Mouse (Mus musculus) forebrain, postnatal 0 days (tissue): Measurements from ENCODE around the gene Arg2. TPM values are rescaled to one million over a fixed set of nuclear protein-coding genes. Genes with fewer than 3 reads are reported as not detected.

Experiments
- ATAC-seq: fragments of 200-750 bp; cut with Nextera tagmentation; 2 replicates; pipeline ENCODE4 v1.8.0; 2017; ENCODE audit warnings: mild to moderate bottlenecking, moderate library complexity
- DNase-seq: peaks from one replicate; pipeline ENCODE4 v3.0.0-alpha.2; 2015
- H3K27ac ChIP-seq: fragments of 300-500 bp; sonication (generic); 2 replicates; pipeline ENCODE4 v1.5.1; 2014; ENCODE audit warnings: low read depth, mild to moderate bottlenecking, antibody characterized with exemption, low read length, moderate library complexity, mixed read lengths
- H3K27me3 ChIP-seq: fragments of 300-500 bp; sonication (generic); 2 replicates; pipeline ENCODE4 v1.6.1; 2014; ENCODE audit warnings: mild to moderate bottlenecking, low read length, mixed read lengths; ENCODE audit not compliant: insufficient read depth
- H3K36me3 ChIP-seq: fragments of 300-500 bp; sonication (generic); 2 replicates; pipeline ENCODE4 v1.6.1; 2014; ENCODE audit warnings: mild to moderate bottlenecking, moderate library complexity; ENCODE audit not compliant: insufficient read depth
- H3K4me1 ChIP-seq: fragments of 300-500 bp; sonication (generic); 2 replicates; pipeline ENCODE4 v1.6.1; 2014; ENCODE audit warnings: antibody characterized with exemption; ENCODE audit not compliant: insufficient read depth
- H3K4me2 ChIP-seq: fragments of 300-500 bp; sonication (generic); 2 replicates; pipeline ENCODE4 v1.6.1; 2014; ENCODE audit warnings: low read depth, mild to moderate bottlenecking, moderate library complexity
- H3K4me3 ChIP-seq: fragments of 300-500 bp; sonication (generic); 2 replicates; pipeline ENCODE4 v1.5.1; 2014; ENCODE audit warnings: low read depth, low read length, mixed read lengths
- H3K9ac ChIP-seq: fragments of 300-500 bp; sonication (generic); 2 replicates; pipeline ENCODE4 v1.6.1; 2014; ENCODE audit warnings: mild to moderate bottlenecking
- H3K9me3 ChIP-seq: fragments of 300-500 bp; sonication (generic); 2 replicates; pipeline ENCODE4 v1.6.1; 2016; ENCODE audit warnings: low read length
- CTCF ChIP-seq: sonication (generic); IDR thresholded peaks from 2 replicates; pipeline ENCODE4 v1.5.1; 2016; ENCODE audit warnings: antibody characterized with exemption, control low read depth, low read depth
- WGBS: fragments of 180-500 bp; shearing (Covaris S2); extraction: QIAGEN DNeasy Blood & Tissue Kit; methylation state at CpG from one replicate; pipeline ENCODE4 v1.1.7; 2014; 5-methylcytosine and 5-hydroxymethylcytosine counted together
- polyA plus RNA-seq: library from polyadenylated mRNA; unstranded; fragments of >200 nt; fragmentation: Nextera tagmentation; extraction: Ambion mirVana; gene quantifications from 2 replicates; pipeline ENCODE4 v1.2.1, GENCODE M21; 2015
- total RNA-seq: library from RNA; depleted of rRNA; stranded (reverse); fragments of >200 nt; gene quantifications from 2 replicates; pipeline ENCODE4 v1.2.3, GENCODE M21; 2014; rRNA removed

The Arg2 gene
- total RNA-seq = 15.9 and 16.1 TPM in 2 replicates
- 19.6 and 22.7 TPM in 2 replicates for polyA plus RNA-seq

- DNase-seq = peak; percentile 80
- H3K9ac ChIP-seq = peak within 1 kb of the TSS; percentile 62
- peak; percentile 96 for ATAC-seq
- H3K36me3 ChIP-seq = no peaks in the 10 kb centered on the region
- no peaks in the 10 kb centered on the region; the same call in 1 of the 2 replicates for H3K4me1 ChIP-seq
- peak within 1 kb of the TSS; percentile 95 for H3K4me2 ChIP-seq
- H3K27ac ChIP-seq = peak within 1 kb of the TSS; percentile 40; the same call in 1 of the 2 replicates
- TF ChIP-seq CTCF = 0 out of 2 replicates have a peak, but pooled peaks have one; percentile 6
- peaks cover 14% of the 10 kb centered on the region for H3K27me3 ChIP-seq
- H3K9me3 ChIP-seq = no peaks in the 10 kb centered on the region
- 2% methylated on average over 47 of the region's 47 CpGs for WGBS
- peak within 1 kb of the TSS; percentile 58 for H3K4me3 ChIP-seq
Measured at GRCm38 (mm10) chr12:79130299-79131177, at the start of gene Arg2. Arg2 (plus strand) TSS chr12:79130777.

GRCm38 (mm10) chr12:79089182-79089812 lies 41.3 kb upstream of the Arg2 start, which contains the start of gene Pigh:
Pigh (minus strand) TSS chr12:79089651.
- peak within 1 kb of the TSS; percentile 82 for H3K4me3 ChIP-seq
- H3K27me3 ChIP-seq = no peaks in the 10 kb centered on the region
- H3K4me1 ChIP-seq = peaks cover 2% of the 10 kb centered on the region; the same call in 1 of the 2 replicates
- peak within 1 kb of the TSS; percentile 60 for H3K4me2 ChIP-seq
- no peaks in the 10 kb centered on the region; the same call in 1 of the 2 replicates for H3K36me3 ChIP-seq
- ATAC-seq = peak; percentile 100
- WGBS = under 1% methylated on average over 53 of the region's 53 CpGs
- H3K27ac ChIP-seq = peak within 1 kb of the TSS; percentile 65
- peak; percentile 95 for DNase-seq
- H3K9ac ChIP-seq = peak within 1 kb of the TSS; percentile 81
- no peaks in the 10 kb centered on the region for H3K9me3 ChIP-seq
- TF ChIP-seq CTCF = no peak

GRCm38 (mm10) chr12:79092569-79092968 lies 38.0 kb upstream of the Arg2 start:
- TF ChIP-seq CTCF = peak; percentile 38; the same call in 1 of the 2 replicates
- Histone ChIP-seq H3K27me3 (no peaks in the 10 kb centered on the region), H3K4me3 (no peak overlapping the region), H3K9me3 (no peaks in the 10 kb centered on the region), H3K9ac (no peak overlapping the region), H3K27ac (no peak overlapping the region), H3K4me1 (peaks cover 2% of the 10 kb centered on the region; the same call in 1 of the 2 replicates), H3K36me3 (no peaks in the 10 kb centered on the region), H3K4me2 (no peak overlapping the region)
- DNase-seq = no peak
- 36% methylated on average over 4 of the region's 4 CpGs for WGBS
- ATAC-seq = no peak

GRCm38 (mm10) chr12:79097106-79097752 lies 33.3 kb upstream of the Arg2 start:
- Histone ChIP-seq H3K9ac (no peak overlapping the region), H3K4me2 (no peak overlapping the region), H3K4me1 (no peaks in the 10 kb centered on the region), H3K27ac (no peak overlapping the region), H3K36me3 (no peaks in the 10 kb centered on the region), H3K27me3 (no peaks in the 10 kb centered on the region), H3K4me3 (no peak overlapping the region), H3K9me3 (no peaks in the 10 kb centered on the region)
- 54% methylated on average over 3 of the region's 3 CpGs for WGBS
- ATAC-seq (peak; percentile 51; the same call in 1 of the 2 replicates), DNase-seq (peak; percentile 73)
- peak; percentile 82 for TF ChIP-seq CTCF

GRCm38 (mm10) chr12:79103773-79104172 lies 26.8 kb upstream of the Arg2 start:
- no peaks in the 10 kb centered on the region for H3K27me3 ChIP-seq
- no peak overlapping the region for H3K27ac ChIP-seq
- ATAC-seq (no peak), DNase-seq (no peak)
- no peak overlapping the region for H3K9ac ChIP-seq
- H3K36me3 ChIP-seq = no peaks in the 10 kb centered on the region
- H3K4me2 ChIP-seq = no peak overlapping the region
- TF ChIP-seq CTCF = no peak
- no peak overlapping the region for H3K4me3 ChIP-seq
- no peaks in the 10 kb centered on the region for H3K4me1 ChIP-seq
- no peaks in the 10 kb centered on the region for H3K9me3 ChIP-seq
- 90% methylated on average over 3 of the region's 3 CpGs for WGBS

GRCm38 (mm10) chr12:79104544-79104943 lies 26.0 kb upstream of the Arg2 start:
- Histone ChIP-seq H3K4me1 (no peaks in the 10 kb centered on the region), H3K27ac (no peak overlapping the region), H3K9ac (no peak overlapping the region), H3K36me3 (no peaks in the 10 kb centered on the region), H3K4me2 (no peak overlapping the region), H3K9me3 (no peaks in the 10 kb centered on the region), H3K4me3 (no peak overlapping the region), H3K27me3 (no peaks in the 10 kb centered on the region)
- DNase-seq (no peak), ATAC-seq (no peak)
- TF ChIP-seq CTCF = no peak
- 70% methylated on average over 2 of the region's 2 CpGs for WGBS
